Mouse (Mus musculus) adrenal gland, adult 8-10 months (tissue): ENCODE data around the gene Zfp260. TPM values are rescaled to one million over a fixed set of nuclear protein-coding genes. Genes with fewer than 3 reads are reported as not detected.
"Not testable (repeated sequence)": the region's sequence is repeated elsewhere in the genome, so short reads cannot be mapped to it uniquely, and the experiment has no call there.

Experiments
- DNase-seq: peaks from one replicate; pipeline ENCODE4 v3.0.0; 2022
- total RNA-seq, 4 experiments: library from RNA; stranded (reverse); gene quantifications; 2 replicates each; pipeline ENCODE4 v1.2.4; 2022

Gene Zfp260
- total RNA-seq: 10 to 100 TPM; 39.9 to 66.1 (median 44.5) TPM

GRCm38 (mm10) chr7:30094646-30095429 lies at the start of gene Zfp260:
Zfp260 (plus strand) TSS chr7:30094777.
- DNase-seq: peak; percentile 87

GRCm38 (mm10) chr7:30048126-30048525 lies 46.5 kb upstream of the Zfp260 start:
- DNase-seq: no peak

GRCm38 (mm10) chr7:30050882-30051548 lies 43.6 kb upstream of the Zfp260 start, which contains the start of gene Zfp14:
Zfp14 (minus strand) TSS chr7:30051380.
- peak; percentile 83 for DNase-seq

- DNase-seq: no peak
Observed at GRCm38 (mm10) chr7:30053591-30053990, 41.0 kb upstream of the Zfp260 start.

- no peak for DNase-seq
Observed at GRCm38 (mm10) chr7:30060341-30060740, 34.2 kb upstream of the Zfp260 start.

- no peak for DNase-seq
Observed at GRCm38 (mm10) chr7:30062478-30062877, 32.1 kb upstream of the Zfp260 start.

- DNase-seq: no peak
Observed at GRCm38 (mm10) chr7:30064622-30065021, 30.0 kb upstream of the Zfp260 start.

GRCm38 (mm10) chr7:30072146-30073028 lies 22.2 kb upstream of the Zfp260 start, which contains the start of gene Zfp82:
Zfp82 (minus strand) TSS chr7:30072900.
- peak; percentile 75 for DNase-seq

- no peak for DNase-seq
Observed at GRCm38 (mm10) chr7:30086524-30086923, 8.1 kb upstream of the Zfp260 start.

GRCm38 (mm10) chr7:30089405-30089804 lies 5.2 kb upstream of the Zfp260 start:
- DNase-seq: no peak

GRCm38 (mm10) chr7:30090092-30090969 lies 4.2 kb upstream of the Zfp260 start, which contains the start of the genes Gm26920 and Zfp566:
Gm26920 (minus strand) TSS chr7:30090410.
Zfp566 (minus strand) TSS chr7:30090527.
- DNase-seq: peak; percentile 96

- DNase-seq: no peak
Observed at GRCm38 (mm10) chr7:30090970-30091585, 3.5 kb upstream of the Zfp260 start.

GRCm38 (mm10) chr7:30092666-30093065 lies 1.9 kb upstream of the Zfp260 start:
- DNase-seq: no peak

GRCm38 (mm10) chr7:30093918-30094415 lies 610 bp upstream of the Zfp260 start:
- DNase-seq: no peak

GRCm38 (mm10) chr7:30095551-30096125 lies 1.1 kb downstream of the Zfp260 start:
- no peak for DNase-seq

GRCm38 (mm10) chr7:30099297-30099696 lies 4.7 kb downstream of the Zfp260 start:
- DNase-seq: no peak

- no peak for DNase-seq
Observed at GRCm38 (mm10) chr7:30116076-30116475, 21.5 kb downstream of the Zfp260 start.

- not testable (repeated sequence) for DNase-seq
Observed at GRCm38 (mm10) chr7:30117935-30118334, 23.4 kb downstream of the Zfp260 start.

- DNase-seq: peak; percentile 78
Observed at GRCm38 (mm10) chr7:30121308-30122187, 27.0 kb downstream of the Zfp260 start, which contains the start of gene Zfp382. Zfp382 (plus strand) TSS chr7:30121942.
